Comparison of ENCODE assay signal across 18 mouse cellular contexts in the genomic region with DNA sequence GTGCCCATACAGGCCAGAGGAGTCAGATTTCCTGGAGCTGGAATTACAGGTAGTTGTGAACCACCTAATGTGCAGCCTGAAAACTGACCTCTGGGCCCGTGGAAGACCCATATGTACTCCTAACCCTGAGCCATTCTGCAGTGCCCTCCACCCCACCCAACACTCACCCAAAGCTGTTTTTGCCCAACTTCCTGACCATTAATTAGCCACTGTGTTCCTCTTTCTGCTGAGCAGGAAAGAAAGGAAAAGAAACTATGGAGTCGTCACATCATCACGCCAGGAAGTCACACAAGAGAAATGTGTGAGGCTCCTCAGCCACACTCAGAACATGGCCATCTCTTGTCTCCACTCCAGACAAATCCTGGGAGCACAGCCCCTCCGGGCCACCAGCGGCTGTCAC. TPM values are rescaled to one million over a fixed set of nuclear protein-coding genes. Genes with fewer than 3 reads are reported as not detected.
DNase-seq lines count a peak whose midpoint lies in the region; ATAC-seq lines count a peak whose summit lies in the region.
"Had no signal": no experiment of that assay in that cellular context is flagged by ENCODE, and none has a peak within 500 bp of the region (broad histone marks: within the 10 kb centered on the region; RNA-seq: fewer than 3 reads in every experiment).

No protein-coding gene starts in this region.

- no peak overlapping the region for H3K4me2 ChIP-seq in midbrain, embryonic 12.5 days (replicated peaks)
- no peak overlapping the region for H3K4me2 ChIP-seq in stomach, embryonic 16.5 days (ENCODE audit: low read depth, low read length)
- H3K4me2 ChIP-seq: liver, embryonic 15.5 days; lung, embryonic 15.5 days had no signal

- 78% methylated on average over 5 of the region's 5 CpGs for WGBS in midbrain, embryonic 12.5 days
- 79% methylated on average over 5 of the region's 5 CpGs for WGBS in midbrain, embryonic 10.5 days
- 54% methylated on average over 5 of the region's 5 CpGs for WGBS in stomach, embryonic 16.5 days

- H3K27ac ChIP-seq in midbrain, embryonic 12.5 days (replicated peaks) = 0 out of 2 replicates have a peak overlapping the region, but pooled peaks have one; percentile 67
- H3K27ac ChIP-seq in midbrain, embryonic 10.5 days (replicated peaks) = no peak overlapping the region
- H3K27ac ChIP-seq in stomach, embryonic 16.5 days (ENCODE audit: low read length) = peak overlapping the region; percentile 11; the same call in 1 of the 2 replicates
- H3K27ac ChIP-seq: forebrain, embryonic 10.5 days; liver, embryonic 15.5 days; lung, embryonic 15.5 days; macrophage had no signal

- H3K36me3 ChIP-seq in midbrain, embryonic 12.5 days = no peaks in the 10 kb centered on the region
- H3K36me3 ChIP-seq in midbrain, embryonic 10.5 days = no peaks in the 10 kb centered on the region
- no peaks in the 10 kb centered on the region for H3K36me3 ChIP-seq in stomach, embryonic 16.5 days (ENCODE audit: control insufficient read depth, insufficient read depth, low read length)
- H3K36me3 ChIP-seq: forebrain, embryonic 10.5 days; liver, embryonic 15.5 days; lung, embryonic 15.5 days had no signal

- H3K4me1 ChIP-seq in midbrain, embryonic 12.5 days = peaks cover 17% of the 10 kb centered on the region
- peaks cover 26% of the 10 kb centered on the region for H3K4me1 ChIP-seq in midbrain, embryonic 10.5 days
- peaks cover 3% of the 10 kb centered on the region; the same call in 1 of the 2 replicates for H3K4me1 ChIP-seq in stomach, embryonic 16.5 days (ENCODE audit: control insufficient read depth, insufficient read depth, low read length)
- H3K4me1 ChIP-seq: liver, embryonic 15.5 days had no signal

- ATAC-seq in midbrain, embryonic 12.5 days (ENCODE audit: low FRiP score, low read depth) = no peak
- peak; percentile 95 for ATAC-seq in granulocyte monocyte progenitor cell, adult 5-6 weeks (replicated peaks; ENCODE audit: poor library complexity, severe bottlenecking)
- no peak for ATAC-seq in stomach, embryonic 16.5 days (ENCODE audit: insufficient read depth, low FRiP score)
- ATAC-seq: Patski had no signal

- H3K9ac ChIP-seq in midbrain, embryonic 12.5 days (replicated peaks) = no peak overlapping the region
- no peak overlapping the region for H3K9ac ChIP-seq in stomach, embryonic 16.5 days (ENCODE audit: low read length)
- H3K9ac ChIP-seq: liver, embryonic 15.5 days; lung, embryonic 15.5 days had no signal

- no peak overlapping the region for H3K4me3 ChIP-seq in midbrain, embryonic 12.5 days
- H3K4me3 ChIP-seq in midbrain, embryonic 10.5 days = no peak overlapping the region
- no peak overlapping the region for H3K4me3 ChIP-seq in stomach, embryonic 16.5 days (replicated peaks; ENCODE audit: low read length)
- H3K4me3 ChIP-seq: forebrain, embryonic 10.5 days; liver, embryonic 15.5 days; lung, embryonic 15.5 days had no signal

- H3K9me3 ChIP-seq in midbrain, embryonic 12.5 days = no peaks in the 10 kb centered on the region
- no peaks in the 10 kb centered on the region for H3K9me3 ChIP-seq in midbrain, embryonic 10.5 days (replicated peaks)
- no peaks in the 10 kb centered on the region for H3K9me3 ChIP-seq in stomach, embryonic 16.5 days (replicated peaks; ENCODE audit: control insufficient read depth, low read length)
- H3K9me3 ChIP-seq: forebrain, embryonic 10.5 days; liver, embryonic 15.5 days; lung, embryonic 15.5 days had no signal

- peak; percentile 26 for DNase-seq in cerebellum, adult 9-11 months
- DNase-seq in cerebellum, postnatal 4 days (ENCODE audit: low spot score in 2 of 2) = no peak
- DNase-seq in midbrain, embryonic 10.5 days (ENCODE audit: low spot score) = no peak
- DNase-seq in retina, embryonic 14.5 days (ENCODE audit: low spot score) = no peak
- DNase-seq: gastrocnemius, postnatal 36 days; kidney, adult 11 months; left cerebral cortex, postnatal 4 days; liver; right cerebral cortex, adult 18-20 months; right cerebral cortex, postnatal 4 days had no signal

- peaks cover 11% of the 10 kb centered on the region; the same call in 1 of the 2 replicates for H3K27me3 ChIP-seq in midbrain, embryonic 12.5 days
- no peaks in the 10 kb centered on the region for H3K27me3 ChIP-seq in midbrain, embryonic 10.5 days (ENCODE audit: low read depth, poor library complexity, severe bottlenecking)
- no peaks in the 10 kb centered on the region for H3K27me3 ChIP-seq in stomach, embryonic 16.5 days (ENCODE audit: control insufficient read depth, insufficient read depth, low read length)
- H3K27me3 ChIP-seq: liver, embryonic 15.5 days; lung, embryonic 15.5 days; Patski had no signal

RNA-seq across cellular contexts. Expression of a gene that starts 52.1 kb away (rescaled TPM):
- polyA plus RNA-seq in midbrain, embryonic 12.5 days (2016; fragmentation: Nextera tagmentation; extraction: Ambion mirVana) = 15.3 and 15.4 TPM in 2 replicates
- polyA plus RNA-seq in midbrain, embryonic 10.5 days (2016; fragmentation: Nextera tagmentation; extraction: Ambion mirVana) = 13.1 and 14.6 TPM in 2 replicates
- total RNA-seq in granulocyte monocyte progenitor cell, adult 5-6 weeks (2014; fragmentation: Nextera tagmentation) = 6.3 and 10.6 TPM in 2 replicates
- 6.7 and 7.0 TPM in 2 replicates for total RNA-seq in granulocyte monocyte progenitor cell, adult 5-6 weeks (2017)
- polyA plus RNA-seq in stomach, embryonic 16.5 days (2015; fragmentation: Nextera tagmentation; extraction: Ambion mirVana) = 15.6 and 16.2 TPM in 2 replicates
